In genomic region chr17:82822129-82822528, GRCm38 (mm10) we compare ENCODE assay signal across 17 mouse cellular contexts.
"Had no signal": no experiment of that assay in that cellular context is flagged by ENCODE, and none has a peak within 500 bp of the region (broad histone marks: within the 10 kb centered on the region; RNA-seq: fewer than 3 reads in every experiment).

No protein-coding gene starts in this region.

- H3K9ac ChIP-seq: neural tube, embryonic 12.5 days; neural tube, embryonic 13.5 days; neural tube, embryonic 15.5 days; stomach, embryonic 15.5 days had no signal

- DNase-seq: retina, postnatal 1 day; right cerebral cortex, adult 18-20 months; right cerebral cortex, postnatal 14 days; right cerebral cortex, postnatal 25 days; right cerebral cortex, postnatal 4 days; spleen, adult 18-20 months; thymus, adult 18-20 months; thymus, adult 2 months; thymus, postnatal 14 days; thymus, postnatal 25 days; thymus, postnatal 36 days; thymus, postnatal 4 days had no signal

- H3K4me1 ChIP-seq: neural tube, embryonic 12.5 days; neural tube, embryonic 13.5 days; neural tube, embryonic 15.5 days; stomach, embryonic 15.5 days had no signal

- H3K9me3 ChIP-seq: neural tube, embryonic 12.5 days; neural tube, embryonic 15.5 days; stomach, embryonic 15.5 days had no signal

- H3K4me3 ChIP-seq: neural tube, embryonic 12.5 days; neural tube, embryonic 13.5 days; neural tube, embryonic 15.5 days; stomach, embryonic 15.5 days had no signal

- H3K4me2 ChIP-seq: neural tube, embryonic 12.5 days; neural tube, embryonic 13.5 days; neural tube, embryonic 15.5 days; stomach, embryonic 15.5 days had no signal

- H3K27me3 ChIP-seq: neural tube, embryonic 12.5 days; neural tube, embryonic 13.5 days; neural tube, embryonic 15.5 days; stomach, embryonic 15.5 days had no signal

- H3K27ac ChIP-seq: neural tube, embryonic 12.5 days; neural tube, embryonic 13.5 days; neural tube, embryonic 15.5 days; stomach, embryonic 15.5 days; stomach, postnatal 0 days had no signal

- H3K36me3 ChIP-seq: neural tube, embryonic 12.5 days; neural tube, embryonic 13.5 days; neural tube, embryonic 15.5 days; stomach, embryonic 15.5 days had no signal
